Mouse (Mus musculus) heart, adult 9 months (tissue): ENCODE measurements around the gene Luc7l.
A peak's percentile ranks its signal among the peaks of the same experiment; 100 is the strongest.

Experiments
- DNase-seq, 2 experiments: peaks; one replicate each; pipeline ENCODE4 v3.0.0; 2022; ENCODE audit warnings: low spot score in 2 of 2

Luc7l gene

DNA sequence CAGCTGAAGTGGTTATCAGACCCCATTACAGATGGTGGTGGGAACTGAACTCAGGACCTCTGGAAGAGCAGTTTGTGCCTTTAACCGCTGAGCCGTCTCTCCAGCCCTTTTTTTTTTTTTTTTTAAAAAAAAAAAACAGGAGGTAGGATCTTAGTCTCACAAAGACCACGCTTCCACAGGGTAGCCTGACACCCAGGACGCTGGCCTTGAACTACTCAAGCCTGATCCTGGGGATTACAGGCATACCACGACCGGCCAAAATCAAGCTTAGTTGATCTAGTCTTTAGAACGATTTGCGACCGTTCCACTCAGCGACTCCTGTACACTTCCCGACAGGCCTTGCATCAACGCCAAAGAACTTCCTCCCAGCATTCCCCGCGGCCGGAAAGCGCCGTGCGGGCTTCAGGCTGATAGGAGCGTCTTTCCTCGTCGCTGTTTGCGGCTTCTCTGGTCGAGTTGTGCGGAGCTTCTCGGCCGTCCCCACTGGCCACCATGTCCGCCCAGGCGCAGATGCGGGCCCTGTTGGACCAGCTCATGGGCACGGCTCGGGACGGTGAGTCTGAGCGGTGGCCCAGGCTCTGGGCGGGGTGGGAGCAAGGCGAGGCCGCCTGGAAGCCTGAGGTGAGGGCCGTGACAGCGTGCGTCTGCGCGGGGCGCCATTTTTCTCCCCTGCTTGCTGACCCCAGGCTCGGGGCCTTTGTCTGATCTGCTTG, at the start of gene Luc7l:
Gene Luc7l, plus strand, starts transcription at position 358 of the 713 bp plus-strand sequence.
- peak; percentile 94 to 95 for DNase-seq

DNA sequence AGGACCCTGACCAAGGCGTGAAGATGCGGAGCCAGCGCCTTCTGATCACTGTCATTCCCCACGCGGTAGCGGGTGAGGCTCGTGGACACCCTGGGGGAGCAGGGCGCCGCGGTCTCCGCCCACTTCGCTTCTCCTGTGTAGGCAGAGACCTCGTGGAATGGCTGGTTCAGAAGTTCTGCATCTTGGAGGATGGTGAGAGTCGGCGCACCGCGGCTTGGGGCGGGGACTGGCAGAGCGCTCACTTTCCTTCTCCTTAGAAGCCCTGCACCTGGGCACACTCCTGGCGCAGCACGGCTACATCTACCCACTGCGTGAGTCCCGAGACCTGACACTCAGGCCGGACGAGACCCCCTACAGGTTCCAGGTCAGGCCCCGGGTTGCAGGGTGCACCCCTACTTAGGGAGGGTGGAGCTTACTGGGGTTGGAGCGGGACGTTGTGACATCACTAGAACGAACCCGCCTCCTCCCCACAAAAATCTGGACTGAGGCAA, 49.3 kb upstream of the Luc7l start:
- DNase-seq, result peak in 1 of 2 experiments; percentile 11

DNA sequence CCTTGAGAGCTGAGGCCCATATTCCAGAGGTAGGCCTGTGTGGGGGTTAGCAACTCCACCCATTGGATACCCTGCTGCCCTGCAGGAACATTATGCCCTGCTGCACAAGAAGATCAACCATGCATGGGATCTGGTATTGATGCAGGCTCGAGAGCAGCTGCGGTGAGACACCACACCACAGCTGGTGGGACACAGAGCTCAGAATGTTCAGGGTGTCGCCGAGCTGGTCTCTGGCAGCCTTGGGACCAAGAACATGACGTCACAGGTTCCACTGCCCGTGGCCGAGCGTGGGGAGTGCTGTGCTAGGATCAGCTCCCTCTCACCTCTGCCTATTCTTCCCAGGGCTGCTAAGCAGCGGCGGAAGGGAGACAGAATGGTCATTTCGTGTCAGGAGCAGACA, 47.9 kb upstream of the Luc7l start:
- DNase-seq, result no peak

DNA sequence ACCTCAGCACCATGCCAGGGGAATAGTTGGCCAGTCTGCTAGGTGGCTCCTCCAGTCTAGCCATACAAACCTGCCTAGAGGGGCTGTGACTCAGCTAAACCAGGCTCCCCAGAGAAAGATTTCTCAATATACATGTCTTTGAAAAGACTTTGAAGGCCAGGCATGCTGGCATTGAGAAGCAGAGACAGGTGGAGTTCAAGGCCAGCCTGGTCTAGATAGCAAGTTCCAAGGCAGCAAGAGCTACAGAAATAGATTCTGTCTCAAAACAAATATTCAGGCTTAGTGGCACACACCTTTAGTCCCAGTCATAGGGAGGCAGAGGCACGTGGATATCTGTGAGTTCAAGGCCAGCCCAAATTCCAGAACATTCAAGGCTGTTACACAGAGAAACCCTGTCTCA, 46.3 kb upstream of the Luc7l start:
- DNase-seq, result no peak

DNA sequence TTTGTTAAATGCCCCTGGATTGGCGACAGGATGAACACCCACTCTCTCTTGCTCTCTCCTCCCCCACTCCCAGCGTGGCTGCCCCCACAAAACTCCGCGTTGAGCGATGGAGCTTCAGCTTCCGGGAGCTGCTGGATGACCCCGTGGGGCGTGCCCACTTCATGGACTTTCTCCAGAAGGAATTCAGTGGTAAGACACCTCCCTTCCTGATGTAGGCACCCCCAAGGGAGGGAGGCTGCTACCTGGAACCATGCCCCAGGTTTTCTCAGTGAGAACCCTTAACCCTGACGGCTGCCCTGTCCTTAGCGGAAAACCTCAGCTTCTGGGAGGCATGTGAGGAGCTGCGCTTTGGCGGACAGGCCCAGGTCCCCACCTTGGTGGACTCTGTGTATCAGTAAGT, 45.0 kb upstream of the Luc7l start, which contains the start of gene Arhgdig:
Gene Arhgdig, minus strand, starts transcription at position 101 of the 400 bp plus-strand sequence.
- no peak for DNase-seq

DNA sequence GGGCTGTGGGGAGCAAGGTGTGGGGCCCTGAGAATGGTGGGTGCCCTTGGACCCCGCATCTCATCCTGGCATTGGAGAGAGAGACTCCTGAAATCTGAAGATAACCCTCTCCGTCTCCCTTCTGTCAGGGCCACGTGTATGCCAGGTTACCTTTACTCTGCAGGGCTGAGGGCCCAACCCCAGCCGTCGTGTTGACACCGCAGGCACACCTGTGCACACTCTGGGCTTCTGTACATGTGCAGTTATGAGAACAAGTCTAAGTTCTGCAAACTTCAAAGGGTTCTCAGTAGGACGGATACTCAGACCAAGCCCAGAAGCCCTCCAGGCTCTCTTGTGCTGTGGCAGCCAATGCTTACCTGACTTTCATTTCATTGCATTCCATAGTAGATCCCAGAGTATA, 40.5 kb upstream of the Luc7l start:
- no peak for DNase-seq

DNA sequence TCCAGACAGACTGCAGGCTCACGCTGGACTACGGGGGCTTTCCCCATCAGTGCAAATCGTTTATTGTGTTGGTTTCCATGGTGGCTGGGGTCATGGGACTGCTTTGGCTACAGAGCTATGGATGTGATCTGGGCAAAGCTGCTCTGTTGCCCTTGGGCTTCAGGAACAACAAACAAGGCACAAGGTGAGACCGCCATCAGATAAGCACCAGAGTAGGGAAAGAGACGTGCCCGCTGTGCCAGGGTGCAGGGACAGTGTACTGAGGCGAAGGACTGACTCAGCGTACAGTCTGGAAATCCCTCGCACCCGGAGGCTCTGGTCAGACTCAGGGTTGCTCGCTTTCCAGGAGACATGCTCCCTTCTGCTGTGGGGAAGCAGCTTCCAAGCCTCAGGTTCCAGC, 40.0 kb upstream of the Luc7l start:
- DNase-seq, result no peak

DNA sequence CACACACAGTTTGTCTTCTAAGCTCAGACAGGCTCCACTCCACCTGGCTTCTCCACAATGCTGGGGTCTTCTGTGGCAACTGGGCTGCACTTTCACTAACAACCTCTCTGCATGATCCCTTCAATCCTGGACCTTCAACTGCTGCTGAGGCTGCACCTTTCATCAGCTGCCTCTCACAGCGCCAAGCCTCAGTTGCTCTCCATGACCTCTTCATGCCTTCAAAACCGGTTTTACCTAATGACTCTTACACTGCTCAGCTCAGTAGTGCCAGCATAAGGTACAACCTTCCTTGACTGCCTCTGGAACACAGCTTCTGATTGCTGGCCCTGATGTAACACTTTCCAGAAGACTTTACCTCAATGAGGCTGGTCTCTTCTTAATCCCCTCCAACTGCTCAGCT, 31.2 kb upstream of the Luc7l start:
- no peak for DNase-seq

DNA sequence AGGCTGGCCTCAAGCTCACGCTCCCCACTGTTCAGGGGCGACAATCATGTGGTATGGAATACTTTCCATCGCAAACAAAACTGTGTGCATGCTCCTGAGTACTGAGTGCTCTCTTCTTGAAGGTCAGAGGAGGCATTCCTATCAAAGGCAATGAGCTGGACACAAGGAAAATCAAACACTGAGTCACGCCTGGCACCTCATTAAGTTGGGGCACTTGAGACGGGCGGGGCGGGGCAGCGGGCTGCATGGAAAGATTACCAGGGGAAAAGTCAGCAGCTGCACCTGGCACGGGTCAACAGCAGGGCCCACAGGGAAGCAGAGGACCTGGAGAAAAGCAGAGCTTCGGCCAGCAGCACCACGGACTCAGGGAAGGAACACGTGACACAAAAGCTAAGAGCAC, 27.5 kb upstream of the Luc7l start:
- DNase-seq, result no peak

DNA sequence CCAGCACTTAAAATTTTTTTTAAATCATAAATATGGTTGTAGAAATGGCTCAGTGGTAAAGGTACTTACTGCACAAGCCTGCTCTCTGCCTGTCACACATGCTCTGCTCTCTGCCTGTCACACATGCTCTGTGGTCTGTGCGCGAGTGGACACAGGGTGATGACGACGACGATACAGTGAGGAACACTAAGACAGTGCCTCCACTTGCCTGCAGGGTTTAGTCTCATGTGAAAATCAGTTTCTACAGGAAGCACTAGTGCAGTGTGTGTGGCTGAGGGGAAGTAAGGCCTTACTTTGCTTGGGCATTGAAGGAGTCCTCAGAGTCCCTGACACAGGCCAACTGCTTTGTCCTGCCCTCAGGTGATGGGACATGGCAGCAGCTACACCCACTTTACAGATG, 22.9 kb upstream of the Luc7l start:
- DNase-seq, result no peak

DNA sequence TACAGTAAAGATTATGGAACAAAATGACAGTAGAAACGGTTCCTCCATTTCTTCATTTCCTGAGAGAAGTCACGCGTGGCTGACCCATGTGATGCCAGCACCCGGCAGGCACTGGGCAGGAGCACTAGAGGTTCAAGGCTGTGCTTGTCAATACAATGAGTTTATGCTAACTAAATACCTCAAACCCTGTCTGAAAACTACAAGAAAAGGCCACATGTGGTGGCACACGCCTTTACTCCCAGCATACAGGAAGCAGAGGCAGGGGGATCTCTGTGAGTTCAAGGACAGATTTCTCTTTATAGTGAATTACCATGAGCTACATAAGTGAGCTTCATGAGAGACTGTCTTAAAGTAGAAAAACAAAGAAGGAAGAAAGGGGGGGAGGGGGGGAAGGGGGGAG, 21.5 kb upstream of the Luc7l start:
- DNase-seq, result no peak

DNA sequence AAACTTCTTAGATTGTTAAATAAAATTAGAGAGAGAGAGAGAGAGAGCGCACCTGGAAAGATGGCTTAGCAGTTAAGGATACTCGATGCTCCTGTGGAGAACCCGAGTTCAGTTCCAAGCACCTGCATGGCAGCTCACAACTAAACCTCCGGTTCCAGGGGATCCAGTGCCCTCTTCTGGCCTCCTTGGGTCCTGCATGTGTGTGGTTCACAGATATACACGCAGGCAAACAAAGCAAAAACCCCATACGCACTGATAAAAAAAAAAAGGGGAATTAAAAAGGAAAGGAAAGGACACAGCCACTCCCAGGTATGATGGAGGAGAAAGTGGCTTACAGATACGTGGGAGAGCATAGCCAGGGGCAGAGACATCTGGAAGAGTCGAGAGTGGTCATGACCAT, 19.8 kb upstream of the Luc7l start:
- no peak for DNase-seq

DNA sequence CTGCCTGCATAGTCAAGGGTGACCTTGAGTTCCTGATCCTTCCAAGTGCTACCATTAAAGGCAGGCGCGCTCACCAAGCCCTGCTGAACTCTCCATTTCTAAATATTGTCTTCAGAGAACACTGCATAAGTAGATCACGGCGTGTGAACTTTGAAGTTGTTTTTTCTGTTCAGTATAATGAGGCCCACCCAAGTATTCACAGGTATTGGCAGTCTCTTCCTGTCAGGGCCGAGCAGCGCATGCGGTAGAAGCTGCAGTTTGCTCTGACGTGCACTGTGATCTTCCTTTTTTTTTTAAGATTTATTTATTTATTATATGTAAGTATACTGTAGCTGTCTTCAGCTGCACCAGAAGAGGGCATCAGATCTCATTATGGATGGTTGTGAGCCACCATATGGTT, 18.3 kb upstream of the Luc7l start:
- no peak for DNase-seq

DNA sequence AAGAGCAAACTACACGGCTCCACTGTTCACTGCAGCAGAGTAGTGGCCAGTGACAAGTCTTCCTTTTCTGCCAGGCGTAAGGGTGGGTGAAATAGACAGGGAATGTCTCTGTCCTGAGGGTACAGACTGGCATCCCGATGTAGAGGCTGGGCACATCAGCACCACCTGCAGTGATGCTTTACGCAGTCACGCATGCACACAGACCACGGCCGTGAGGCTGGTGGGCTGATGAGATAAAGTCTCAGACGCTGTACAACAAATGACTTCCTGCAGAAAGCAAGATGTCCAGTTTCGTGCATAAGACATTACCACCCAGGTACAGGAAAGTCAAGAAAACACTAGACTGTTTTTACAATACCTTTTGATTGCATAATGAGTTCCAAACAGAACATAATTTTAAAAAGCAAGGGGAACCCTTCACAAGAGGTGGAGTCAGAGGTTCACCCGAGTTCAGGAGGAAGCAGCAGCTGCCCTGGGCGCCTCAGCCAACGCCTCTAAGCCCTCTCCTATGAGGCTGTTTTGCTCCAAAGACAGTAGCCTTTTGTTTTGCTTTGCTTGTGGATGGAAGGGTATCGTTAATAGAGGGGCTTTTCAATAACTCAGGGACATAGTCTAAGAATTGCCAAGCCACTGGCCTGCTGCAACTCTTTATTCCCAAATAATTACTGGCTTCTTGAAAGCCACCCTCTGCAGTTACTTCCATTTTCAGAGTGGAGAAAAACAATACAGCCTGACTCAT, 17.4 kb upstream of the Luc7l start:
- DNase-seq, result peak in 1 of 2 experiments; percentile 12

DNA sequence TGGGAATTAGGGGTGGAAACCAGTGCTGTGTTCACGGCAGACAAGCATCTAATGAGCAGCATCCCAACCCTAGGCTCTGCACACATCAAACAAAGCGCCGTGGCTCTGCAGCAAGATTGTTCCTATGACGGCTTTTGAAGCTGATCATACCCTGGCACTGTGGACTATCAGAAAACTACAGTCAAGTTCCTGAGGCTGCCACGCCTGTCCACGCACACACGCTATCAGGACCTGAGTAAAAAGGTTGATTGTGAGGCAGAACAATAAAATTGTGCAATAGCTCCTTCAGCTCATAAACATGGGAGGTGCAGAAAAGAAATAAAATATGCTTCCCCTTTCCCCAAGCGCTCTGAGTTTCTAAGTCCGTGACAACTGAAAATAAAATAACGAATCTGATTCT, 15.0 kb upstream of the Luc7l start:
- no peak for DNase-seq

DNA sequence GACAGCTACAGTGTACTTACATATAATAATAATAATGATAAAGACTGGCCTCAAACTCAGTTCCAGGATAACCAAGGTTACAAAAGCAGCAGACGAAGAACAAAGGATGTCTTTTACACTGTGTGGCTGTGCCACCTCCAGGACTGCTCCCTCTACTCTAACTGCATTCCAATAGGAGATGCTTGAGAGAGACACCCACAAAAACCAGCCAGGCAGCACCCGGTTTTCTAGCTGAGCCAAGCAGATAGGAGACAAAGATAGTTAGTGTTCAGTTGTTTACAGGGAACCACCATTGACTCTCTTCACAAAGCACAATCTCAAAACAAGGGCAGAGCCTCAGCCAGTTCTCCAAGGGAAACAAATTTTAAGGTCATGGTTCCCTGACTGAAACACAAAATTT, 13.1 kb upstream of the Luc7l start:
- DNase-seq, result no peak

DNA sequence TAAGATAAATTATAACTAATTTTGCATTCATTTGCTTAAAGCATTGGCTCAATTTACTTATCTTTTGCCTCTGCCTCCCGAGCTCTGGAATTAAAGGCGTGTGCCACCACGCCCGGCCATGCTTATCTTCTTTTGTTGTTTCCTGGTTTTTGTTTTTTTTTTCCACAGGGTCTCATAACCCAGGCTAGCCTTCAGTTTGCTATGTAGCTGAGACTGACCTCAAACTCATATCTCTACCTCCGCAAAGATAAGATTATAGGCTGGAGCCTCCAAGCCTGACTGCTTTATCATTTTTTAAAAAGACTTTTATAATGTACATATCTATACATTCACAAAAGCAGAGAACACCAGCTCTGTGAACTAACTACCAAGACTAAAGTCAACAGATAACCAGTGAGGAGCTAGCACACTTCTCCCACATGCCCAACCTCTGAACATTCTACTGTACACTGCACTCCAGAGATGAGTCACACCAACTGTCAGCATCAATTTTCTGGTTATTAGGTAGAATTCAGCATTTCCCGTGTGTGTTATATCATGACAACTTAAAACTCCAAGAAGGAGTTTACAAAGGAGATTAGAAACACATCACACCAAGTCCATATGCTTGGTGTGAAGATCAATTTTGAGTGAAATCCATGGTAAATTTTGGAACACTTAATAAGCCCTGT, 12.4 kb upstream of the Luc7l start:
- DNase-seq, result no peak

DNA sequence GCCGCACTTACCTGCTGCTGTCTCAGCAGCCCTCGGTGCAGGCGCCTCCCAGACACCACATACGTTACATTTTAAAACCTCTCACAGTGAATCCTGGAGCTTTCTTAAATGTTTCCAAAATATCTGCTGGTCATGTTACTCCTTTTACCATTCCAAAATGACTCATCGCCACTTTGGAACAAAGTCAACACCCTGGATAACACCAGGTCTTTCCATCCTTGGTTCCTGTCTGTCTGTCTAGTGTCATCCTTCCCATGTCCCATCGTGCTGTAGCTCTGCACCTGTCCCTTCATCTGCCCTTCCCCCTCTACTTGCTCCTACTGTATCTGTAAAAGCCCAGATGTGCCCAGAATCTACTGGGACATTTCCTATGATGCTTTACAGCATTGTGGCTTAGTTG, 11.7 kb upstream of the Luc7l start:
- DNase-seq, result no peak

DNA sequence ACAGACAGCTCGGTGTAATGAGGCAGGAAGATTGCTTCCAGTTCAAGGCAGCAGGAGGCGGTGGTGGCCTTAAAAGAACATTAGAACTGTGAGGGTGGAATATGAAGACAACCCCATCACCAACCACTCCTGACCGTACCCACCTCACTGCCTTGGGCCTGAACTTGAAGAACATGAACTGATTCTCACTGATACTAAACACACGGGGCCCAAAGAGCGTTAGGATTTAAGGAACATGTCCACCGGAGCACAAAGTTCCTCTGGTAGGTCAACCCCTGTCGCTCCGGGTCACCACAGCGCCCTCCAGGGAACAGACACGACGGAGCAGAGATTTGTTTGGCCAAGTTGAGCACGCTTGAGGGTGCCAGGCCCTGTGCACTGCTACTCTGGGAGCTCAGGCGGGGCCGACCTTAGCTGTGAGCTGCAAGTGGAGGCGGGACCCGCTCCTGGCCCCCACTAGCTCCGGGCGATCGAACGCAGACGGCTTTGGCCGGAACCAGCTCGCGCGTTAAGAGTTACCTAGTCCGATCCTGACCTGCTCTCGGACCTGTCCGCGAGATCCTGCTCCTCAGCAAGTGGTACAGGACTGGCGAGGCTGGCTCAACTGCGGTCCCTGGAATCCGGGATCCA, 9.1 kb upstream of the Luc7l start:
- DNase-seq, result peak in 1 of 2 experiments; percentile 74

DNA sequence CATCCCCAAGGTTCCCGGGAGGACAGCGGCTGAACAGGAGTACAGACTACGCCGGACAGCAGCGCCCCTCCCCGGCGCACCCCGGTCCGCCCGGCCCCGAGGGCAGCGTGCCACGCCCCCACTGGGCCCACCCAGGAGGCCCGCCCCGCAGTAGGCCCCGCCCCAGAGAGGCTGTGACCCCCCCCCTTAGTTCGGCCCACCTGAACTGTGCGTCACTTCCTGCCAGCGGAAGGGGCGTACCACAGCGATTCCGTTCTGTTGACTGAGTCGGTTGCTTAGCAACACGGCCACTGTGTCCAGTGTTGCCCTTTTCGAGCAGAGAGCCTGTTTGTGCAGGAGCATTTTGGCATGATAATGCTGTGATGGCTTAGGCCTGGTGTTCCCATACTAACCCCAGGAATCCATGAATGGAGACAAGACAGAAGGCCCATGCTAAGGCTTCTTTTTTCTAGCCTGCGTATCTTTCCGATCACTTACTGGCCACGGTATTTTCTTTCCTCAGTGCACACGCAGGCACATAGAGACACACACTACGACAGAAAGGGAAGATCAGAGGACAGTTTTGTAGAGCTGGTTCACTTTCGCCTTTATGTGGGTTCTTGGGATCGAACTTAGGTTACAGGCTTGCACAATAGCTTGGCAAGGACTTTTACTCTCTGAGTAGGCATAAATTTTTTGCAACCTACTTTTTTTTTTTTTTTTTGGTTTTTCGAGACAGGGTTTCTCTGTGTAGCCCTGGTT, 8.4 kb upstream of the Luc7l start, which contains the start of gene Fam234a:
Gene Fam234a, minus strand, starts transcription at position 142 of the 741 bp plus-strand sequence.
- DNase-seq, result peak; percentile 95

DNA sequence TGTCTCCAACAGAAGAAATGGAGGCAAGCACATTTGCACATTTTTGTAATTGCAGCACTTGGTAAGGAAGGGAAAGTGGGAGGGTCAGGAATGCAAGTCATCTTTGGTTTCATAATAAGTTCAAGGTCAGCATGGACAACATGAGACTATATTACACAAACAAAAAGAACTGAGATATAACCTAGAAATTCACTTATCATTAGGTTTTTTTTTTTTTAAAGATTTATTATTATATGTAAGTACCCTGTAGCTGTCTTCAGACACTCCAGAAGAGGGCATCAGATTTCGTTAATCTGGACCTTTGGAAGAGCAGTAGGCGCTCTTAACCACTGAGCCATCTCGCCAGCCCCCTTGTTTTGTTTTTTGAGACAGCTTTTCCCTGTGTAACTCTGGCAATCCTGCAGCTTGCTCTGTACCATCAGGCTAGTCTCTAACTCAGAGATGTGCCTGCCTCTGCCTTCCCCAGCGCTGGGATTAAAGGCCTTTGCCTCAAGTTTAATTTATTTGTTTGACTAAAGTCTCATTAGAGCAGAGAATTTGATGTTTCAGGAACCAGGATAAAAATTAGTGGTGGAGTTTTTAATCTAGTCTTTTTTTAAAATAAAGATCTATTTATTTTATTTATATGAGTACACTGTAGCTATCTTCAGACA, 684 bp upstream of the Luc7l start:
- DNase-seq, result no peak
